Mouse (Mus musculus) liver, embryonic 14.5 days (tissue): Measurements from ENCODE around the gene B3galt1.

Experiments
- CTCF ChIP-seq: IDR thresholded peaks from 2 replicates; pipeline ENCODE4 v1.5.1; 2016; ENCODE audit warnings: antibody characterized with exemption, low read depth, control low read depth
- EP300 ChIP-seq: IDR thresholded peaks from 2 replicates; pipeline ENCODE4 v1.6.1; 2016; ENCODE audit warnings: antibody characterized with exemption, low read depth

DNA sequence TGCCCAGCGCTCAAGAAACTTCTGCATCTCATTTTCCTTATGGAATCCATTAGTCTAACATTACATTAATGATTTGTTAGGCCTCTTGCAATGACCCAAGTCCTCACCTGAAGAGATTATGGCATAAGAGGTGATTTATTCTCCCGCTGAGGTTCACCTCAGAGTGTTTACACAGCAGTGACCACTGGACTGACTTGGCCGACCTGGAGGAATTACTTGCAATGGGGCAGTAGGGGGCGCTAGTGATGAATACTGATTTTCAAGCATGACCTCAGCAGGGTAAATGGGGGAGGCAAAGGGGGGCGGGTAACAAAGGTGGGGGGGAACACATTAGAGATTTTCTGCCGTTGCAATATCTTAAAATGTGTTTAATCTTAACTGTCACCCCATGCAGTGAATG, 559.1 kb downstream of the B3galt1 start:
- TF ChIP-seq CTCF (no peak), EP300 (no peak)
